Mouse (Mus musculus): ENCODE data around the gene Vmn1r151. TPM values are rescaled to one million over a fixed set of nuclear protein-coding genes. Genes with fewer than 3 reads are reported as not detected.

The Vmn1r151 gene
- polyA plus RNA-seq (2012; rRNA removed; ENCODE audit: low replicate concordance), result not detected in 2 replicates

DNA sequence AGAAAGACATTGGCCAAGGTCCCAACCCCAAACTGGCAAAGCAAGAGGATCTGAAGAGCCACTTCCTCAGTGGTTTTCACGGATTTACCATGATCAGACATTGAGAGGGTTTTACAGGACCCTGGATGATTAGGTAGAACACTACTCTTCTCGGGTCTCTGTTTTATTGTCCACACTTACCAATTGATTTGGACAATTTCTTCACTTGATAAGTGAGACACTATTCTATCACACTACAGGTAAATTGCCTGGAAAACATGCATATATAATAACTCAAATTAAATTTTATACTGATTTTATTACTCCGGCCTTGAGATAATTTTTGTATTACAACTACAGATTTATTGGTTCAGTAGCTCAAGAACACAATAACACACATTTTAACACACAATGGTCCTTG is at the start of gene Vmn1r151:
Vmn1r151 (minus strand) TSS at position 101 of the 400 bp plus-strand sequence.

DNA sequence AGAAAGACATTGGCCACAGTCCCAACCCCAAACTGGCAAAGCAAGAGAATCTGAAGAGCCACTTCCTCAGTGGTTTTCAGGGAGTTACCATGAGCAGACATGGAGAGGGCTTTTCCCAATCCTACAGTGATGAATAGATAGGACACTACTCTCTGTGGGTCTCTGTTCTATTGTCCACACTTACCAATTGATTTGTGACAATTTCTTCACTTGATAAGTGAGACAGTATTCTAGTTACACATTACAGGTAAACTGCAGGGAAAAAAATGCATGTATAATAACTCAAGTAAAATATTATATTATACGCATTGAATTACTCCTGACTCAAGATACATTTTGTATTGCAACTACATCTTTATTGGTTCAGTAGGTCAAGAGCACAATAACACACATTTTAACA is 35.3 kb upstream of the Vmn1r151 start, which contains the start of gene Gm8677:
Gm8677 (minus strand) TSS at position 101 of the 400 bp plus-strand sequence.

DNA sequence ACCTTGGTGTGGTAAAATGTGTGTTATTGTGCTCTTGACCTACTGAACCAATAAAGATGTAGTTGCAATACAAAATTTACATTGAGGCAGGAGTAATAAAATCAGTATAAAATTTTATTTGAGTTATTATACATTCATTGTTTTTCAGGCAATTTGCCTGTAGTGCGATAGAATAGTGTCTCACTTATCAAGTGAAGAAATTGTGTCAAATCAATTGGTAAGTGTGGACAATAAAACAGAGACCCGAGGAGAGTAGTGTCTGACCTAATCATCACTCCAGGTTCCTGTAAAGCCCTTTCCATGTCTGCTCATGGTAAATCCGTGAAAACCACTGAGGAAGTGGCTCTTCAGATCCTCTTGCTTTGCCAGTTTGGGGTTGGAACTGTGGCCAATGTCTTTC is 23.2 kb upstream of the Vmn1r151 start, which contains the start of gene Vmn1r152:
Vmn1r152 (plus strand) TSS at position 301 of the 400 bp plus-strand sequence.

DNA sequence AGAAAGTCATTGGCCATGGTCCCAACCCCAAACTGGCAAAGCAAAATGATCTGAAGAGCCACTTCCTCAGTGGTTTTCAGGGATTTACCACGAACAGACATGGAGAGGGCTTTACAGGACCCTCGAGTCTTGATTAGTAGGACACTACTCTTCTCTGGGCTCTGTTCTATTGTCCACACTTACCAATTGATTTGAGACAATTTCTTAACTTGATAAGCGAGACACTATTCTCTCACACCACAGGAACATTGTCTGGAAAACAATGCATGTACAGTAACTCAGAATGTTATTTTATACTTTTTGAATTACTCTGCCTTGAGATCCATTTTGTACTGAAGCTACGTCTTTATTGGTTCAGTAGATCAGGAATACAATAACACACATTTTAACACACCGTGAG is 35.5 kb downstream of the Vmn1r151 start, which contains the start of gene Gm10665:
Gm10665 (minus strand) TSS at position 101 of the 400 bp plus-strand sequence.

Other genes starting within 250 kb of the Vmn1r151 start
- not detected in 2 replicates for gene Gm4187, start 170.0 kb downstream of the Vmn1r151 start, polyA plus RNA-seq (2012; rRNA removed; ENCODE audit: low replicate concordance)
- not detected in 2 replicates for gene Gm8660, start 128.6 kb downstream of the Vmn1r151 start, polyA plus RNA-seq (2012; rRNA removed; ENCODE audit: low replicate concordance)
- gene Vmn1r148, start 86.1 kb downstream of the Vmn1r151 start, polyA plus RNA-seq (2012; rRNA removed; ENCODE audit: low replicate concordance), result not detected in 2 replicates
- not detected in 2 replicates for gene Vmn1r149, start 61.4 kb downstream of the Vmn1r151 start, polyA plus RNA-seq (2012; rRNA removed; ENCODE audit: low replicate concordance)
- gene Gm10665, start 35.6 kb downstream of the Vmn1r151 start, polyA plus RNA-seq (2012; rRNA removed; ENCODE audit: low replicate concordance), result not detected in 2 replicates
- not detected in 2 replicates for gene Vmn1r152, start 23.3 kb upstream of the Vmn1r151 start, polyA plus RNA-seq (2012; rRNA removed; ENCODE audit: low replicate concordance)
- not detected in 2 replicates for gene Gm8677, start 35.2 kb upstream of the Vmn1r151 start, polyA plus RNA-seq (2012; rRNA removed; ENCODE audit: low replicate concordance)
- gene Gm4201, start 65.7 kb upstream of the Vmn1r151 start, polyA plus RNA-seq (2012; rRNA removed; ENCODE audit: low replicate concordance), result not detected in 2 replicates
- not detected in 2 replicates for gene Gm4565, start 88.4 kb upstream of the Vmn1r151 start, polyA plus RNA-seq (2012; rRNA removed; ENCODE audit: low replicate concordance)
- not detected in 2 replicates for gene Vmn1r155, start 158.3 kb upstream of the Vmn1r151 start, polyA plus RNA-seq (2012; rRNA removed; ENCODE audit: low replicate concordance)
- gene Gm8693, start 192.6 kb upstream of the Vmn1r151 start, polyA plus RNA-seq (2012; rRNA removed; ENCODE audit: low replicate concordance), result not detected in 2 replicates
- not detected in 2 replicates for gene Gm4567, start 220.0 kb upstream of the Vmn1r151 start, polyA plus RNA-seq (2012; rRNA removed; ENCODE audit: low replicate concordance)

All from subcutaneous adipose tissue, adult 2 months (tissue).